Mouse (Mus musculus) heart, adult 2 months (tissue): ENCODE measurements at regions not wholly inside any gene's neighbourhood (a gene's known extent, or its start where the extent isn't known, plus 50 kb on each side); places are given as distances from the start of the nearest gene placed in this dataset.

Experiments
- DNase-seq, 2 experiments: peaks; one replicate each; pipeline ENCODE4 v3.0.0; 2021
- H3K27ac ChIP-seq: fragments of 200-600 bp; 2 replicates; pipeline ENCODE4 v1.8.1; 2022
- H3K27me3 ChIP-seq: fragments of 200-500 bp; 2 replicates; pipeline ENCODE4 v1.6.1; 2012; ENCODE audit warnings: mild to moderate bottlenecking, low read length, inconsistent platforms, mixed read lengths; ENCODE audit not compliant: control insufficient read depth, insufficient read depth
- H3K36me3 ChIP-seq: fragments of 200-500 bp; 2 replicates; pipeline ENCODE4 v1.6.1; 2012; ENCODE audit warnings: low read length, inconsistent platforms; ENCODE audit not compliant: control insufficient read depth, insufficient read depth
- H3K4me1 ChIP-seq: fragments of 200-500 bp; 2 replicates; pipeline ENCODE4 v1.6.1; 2011; ENCODE audit warnings: low read length; ENCODE audit not compliant: control insufficient read depth, insufficient read depth
- H3K4me3 ChIP-seq: fragments of 200-600 bp; 2 replicates; pipeline ENCODE4 v1.8.1; 2022
- H3K79me2 ChIP-seq: fragments of 200-500 bp; replicated peaks from 2 replicates; pipeline ENCODE4 v1.6.1; 2012; ENCODE audit warnings: mild to moderate bottlenecking, inconsistent platforms, low read length, moderate library complexity, mixed read lengths; ENCODE audit not compliant: control insufficient read depth, insufficient read depth
- H3K9ac ChIP-seq: fragments of 200-500 bp; 2 replicates; pipeline ENCODE4 v1.6.1; 2012; ENCODE audit warnings: low read depth, mild to moderate bottlenecking, control low read depth, inconsistent platforms, low read length, mixed read lengths
- CTCF ChIP-seq: fragments of 200-600 bp; IDR thresholded peaks from 2 replicates; pipeline ENCODE4 v1.8.1; 2022; ENCODE audit warnings: antibody characterized with exemption, mild to moderate bottlenecking, moderate library complexity
- EP300 ChIP-seq: fragments of 200-500 bp; IDR thresholded peaks from 2 replicates; pipeline ENCODE4 v1.6.1; 2011; ENCODE audit warnings: low read depth, low read length, control low read depth; ENCODE audit not compliant: insufficient read depth
- POLR2A ChIP-seq: fragments of 200-500 bp; IDR thresholded peaks from 2 replicates; pipeline ENCODE4 v1.6.1; 2011; ENCODE audit warnings: mild to moderate bottlenecking, low read depth, low read length, control low read depth; ENCODE audit not compliant: insufficient read depth
- whole genome bisulfite sequencing: fragments of 180-500 bp; shearing (Covaris S2); methylation state at CpG from one replicate; pipeline ENCODE4 v1.1.7; 2018; 5-methylcytosine and 5-hydroxymethylcytosine counted together
- intact Hi-C: fragments of 180-260 bp; cut with DNase I; formaldehyde crosslinking; loops from one replicate; pipeline ENCODE4 v1.15.1; 2025

DNA sequence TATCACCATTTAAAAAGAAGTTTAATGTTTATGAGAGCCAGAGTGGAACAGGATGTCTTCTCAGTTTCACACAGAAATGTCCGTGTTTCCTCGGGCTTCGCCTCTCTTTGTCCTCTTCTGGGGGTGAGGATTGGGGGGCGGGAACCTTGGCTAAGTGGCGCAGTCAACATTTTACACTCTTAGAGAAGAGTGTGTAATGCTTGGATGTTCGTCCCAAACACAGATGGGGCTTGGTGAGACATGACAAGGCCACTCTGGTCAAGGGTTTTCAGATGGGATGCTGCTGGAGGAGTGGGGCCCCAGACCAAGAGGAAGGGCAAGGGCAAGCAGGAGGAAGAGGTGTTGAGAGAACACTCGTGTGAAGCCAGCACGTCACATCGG is 172.6 kb upstream of the Clint1 start:
- H3K27ac ChIP-seq: no peak overlapping the region
- TF ChIP-seq CTCF: no peak
- no peak for TF ChIP-seq EP300
- TF ChIP-seq POLR2A: no peak
- H3K79me2 ChIP-seq: no peaks in the 10 kb centered on the region

DNA sequence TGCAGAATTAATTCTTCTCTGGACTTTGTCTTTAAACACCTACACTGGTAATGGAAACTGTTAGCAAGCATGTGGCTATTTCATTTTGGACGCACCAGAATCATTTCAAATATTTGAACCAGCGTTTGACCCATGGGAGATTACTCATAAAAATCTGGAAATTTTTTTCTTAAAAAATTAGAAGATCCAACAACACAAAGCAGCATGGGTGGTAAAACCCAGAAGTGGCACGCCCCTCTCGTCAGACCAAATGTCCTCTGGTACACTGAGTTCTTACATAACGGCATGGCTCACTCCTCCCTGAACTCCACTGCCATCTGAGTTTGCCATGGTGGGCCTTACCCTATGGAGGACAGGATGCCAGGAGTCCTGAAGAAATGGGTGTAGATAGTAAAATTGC is 166.3 kb upstream of the Clint1 start:
- Histone ChIP-seq H3K27ac (no peak overlapping the region), H3K9ac (no peak overlapping the region), H3K36me3 (no peaks in the 10 kb centered on the region), H3K27me3 (no peaks in the 10 kb centered on the region), H3K79me2 (no peaks in the 10 kb centered on the region), H3K4me3 (no peak overlapping the region), H3K4me1 (peaks cover 5% of the 10 kb centered on the region)
- intact Hi-C loops: no loop called here
- WGBS: 86% methylated on average over 5 of the region's 5 CpGs
- no peak for TF ChIP-seq CTCF
- peak in 1 of 2 experiments; percentile 21 for DNase-seq

More for the DNA sequence above, 172.6 kb upstream of the Clint1 start:
- no peak for DNase-seq
- 49% methylated on average over 9 of the region's 9 CpGs for WGBS
- no peak overlapping the region for H3K4me3 ChIP-seq
- intact Hi-C loops: loop anchor here (2.0 to 5.0 kb wide), 2 partner anchors 203 to 1092 kb away; no protein-coding TSS in a partner anchor
- H3K9ac ChIP-seq: no peak overlapping the region
- no peaks in the 10 kb centered on the region for H3K36me3 ChIP-seq
- peaks cover 4% of the 10 kb centered on the region for H3K4me1 ChIP-seq
- H3K27me3 ChIP-seq: no peaks in the 10 kb centered on the region

DNA sequence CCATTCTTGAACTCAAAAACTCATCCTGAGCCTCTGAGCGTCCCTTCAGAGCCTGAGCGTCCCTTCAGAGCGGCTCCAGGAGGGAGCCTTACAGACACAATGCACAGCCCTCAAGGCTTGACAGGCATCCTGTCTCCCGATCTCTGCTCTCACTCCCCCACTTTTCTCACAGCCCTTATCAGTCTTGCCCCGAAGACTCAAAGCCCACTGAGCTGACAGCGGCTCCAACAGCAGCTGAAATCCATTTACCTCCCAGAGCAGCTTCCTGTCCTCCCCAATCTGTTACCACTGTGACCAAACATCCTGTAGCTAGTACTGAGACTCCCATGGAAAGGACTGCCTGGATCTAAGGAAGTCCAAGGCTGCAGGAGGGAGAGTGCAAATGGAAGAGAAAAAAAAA is 158.6 kb upstream of the Clint1 start:
- Histone ChIP-seq H3K79me2 (no peaks in the 10 kb centered on the region), H3K27ac (no peak overlapping the region), H3K27me3 (no peaks in the 10 kb centered on the region), H3K4me1 (0 out of 2 replicates have a peak, but pooled peaks cover 2% of the 10 kb centered on the region), H3K36me3 (no peaks in the 10 kb centered on the region), H3K9ac (no peak overlapping the region), H3K4me3 (no peak overlapping the region)
- TF ChIP-seq POLR2A: no peak
- intact Hi-C loops: no loop called here
- 21% methylated on average over 6 of the region's 6 CpGs for WGBS
- DNase-seq: no peak

DNA sequence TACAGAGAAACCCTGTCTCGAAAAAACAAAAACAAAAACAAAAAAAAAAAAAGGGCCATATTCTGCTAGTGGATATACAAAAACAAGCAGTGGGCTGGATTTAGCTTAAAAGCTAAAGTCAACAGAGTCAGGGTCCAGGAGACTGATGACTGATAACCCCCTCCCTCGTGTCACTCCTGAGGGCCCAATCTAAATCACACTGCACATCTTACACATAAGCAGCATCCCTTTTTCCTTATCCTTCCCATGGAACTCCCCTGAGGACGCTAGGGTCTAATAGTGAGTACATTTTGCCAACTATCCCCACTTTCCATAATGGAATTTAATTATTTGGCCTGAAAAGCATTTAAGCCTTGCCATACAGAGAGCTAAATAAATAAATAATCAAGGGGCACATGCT is 150.3 kb upstream of the Clint1 start:
- intact Hi-C loops: no loop called here
- no peak overlapping the region for H3K4me3 ChIP-seq
- no peak overlapping the region for H3K27ac ChIP-seq
- H3K9ac ChIP-seq: no peak overlapping the region
- no peaks in the 10 kb centered on the region for H3K27me3 ChIP-seq
- H3K79me2 ChIP-seq: no peaks in the 10 kb centered on the region
- no peak for DNase-seq
- no peaks in the 10 kb centered on the region for H3K36me3 ChIP-seq
- no peak for TF ChIP-seq POLR2A
- TF ChIP-seq EP300: no peak
- TF ChIP-seq CTCF: no peak
- WGBS: 76% methylated on average over 3 of the region's 3 CpGs
- no peaks in the 10 kb centered on the region for H3K4me1 ChIP-seq

DNA sequence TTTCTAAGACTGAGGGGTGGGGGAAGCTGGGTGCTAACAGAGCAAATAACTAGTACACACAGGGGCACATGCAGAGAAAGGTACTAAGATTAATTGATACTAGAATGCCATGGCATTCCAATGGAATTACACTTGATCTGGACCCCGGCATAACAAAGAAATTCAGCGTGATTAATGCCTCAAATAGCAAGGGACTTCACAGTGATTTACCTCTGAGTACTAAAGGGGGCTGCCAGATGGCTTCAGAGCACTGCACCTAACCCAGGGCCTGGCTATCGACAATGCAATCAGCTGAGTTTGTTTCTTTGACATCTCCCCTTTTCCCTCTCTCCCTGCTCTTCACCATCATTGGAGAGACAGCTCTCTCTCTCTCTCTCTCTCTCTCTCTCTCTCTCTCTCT is 148.9 kb upstream of the Clint1 start:
- no peak for TF ChIP-seq EP300
- no peak for TF ChIP-seq POLR2A
- no peak for TF ChIP-seq CTCF
- Histone ChIP-seq H3K79me2 (no peaks in the 10 kb centered on the region), H3K4me3 (no peak overlapping the region), H3K27ac (no peak overlapping the region), H3K36me3 (no peaks in the 10 kb centered on the region), H3K27me3 (no peaks in the 10 kb centered on the region), H3K4me1 (no peaks in the 10 kb centered on the region), H3K9ac (no peak overlapping the region)
- intact Hi-C loops: no loop called here
- DNase-seq: no peak
- 73% methylated on average over 3 of the region's 3 CpGs for WGBS

DNA sequence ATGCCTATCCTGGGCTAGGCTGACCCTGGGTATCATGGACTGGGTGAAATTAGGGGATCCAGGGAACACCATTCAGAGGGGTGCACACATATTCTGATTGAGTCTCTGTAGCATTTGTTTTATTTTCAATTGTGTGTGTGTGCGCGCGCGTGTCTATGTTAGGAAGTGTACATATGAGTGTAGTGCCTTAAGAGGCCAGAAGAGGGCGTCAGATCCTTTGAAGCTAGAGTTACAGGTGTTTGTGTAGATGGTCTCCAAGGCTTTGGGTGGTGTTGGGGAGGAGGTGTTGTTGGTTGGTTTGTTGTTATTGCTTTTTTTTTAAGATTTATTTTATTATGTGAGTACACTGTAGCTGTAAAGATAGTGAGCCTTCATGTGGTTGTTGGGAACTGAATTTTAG is 147.4 kb upstream of the Clint1 start:
- DNase-seq: no peak
- H3K36me3 ChIP-seq: no peaks in the 10 kb centered on the region
- no peak for TF ChIP-seq CTCF
- TF ChIP-seq EP300: no peak
- no peak for TF ChIP-seq POLR2A
- H3K4me1 ChIP-seq: no peaks in the 10 kb centered on the region
- 68% methylated on average over 5 of the region's 5 CpGs for WGBS
- H3K79me2 ChIP-seq: no peaks in the 10 kb centered on the region
- no peak overlapping the region for H3K4me3 ChIP-seq
- no peak overlapping the region for H3K27ac ChIP-seq
- no peaks in the 10 kb centered on the region for H3K27me3 ChIP-seq
- no peak overlapping the region for H3K9ac ChIP-seq
- intact Hi-C loops: no loop called here

DNA sequence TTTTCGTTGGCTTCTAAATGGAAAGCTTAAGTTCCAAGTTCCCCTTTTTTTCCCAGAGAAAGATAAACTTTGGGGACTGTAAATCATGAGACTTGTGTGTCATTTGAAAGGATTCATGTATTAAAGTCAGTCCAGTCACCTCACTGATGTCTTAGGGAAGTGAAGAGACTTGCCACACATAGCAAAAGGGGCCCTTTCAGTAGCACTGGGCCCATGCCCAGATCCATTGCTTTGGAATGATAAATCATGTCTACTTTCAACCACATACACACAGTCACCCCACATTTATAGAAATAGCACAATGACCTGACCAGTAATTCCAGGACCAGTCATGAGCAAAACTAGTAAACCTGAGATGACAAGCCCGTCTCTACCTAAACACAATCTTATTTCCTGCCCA is 133.2 kb upstream of the Clint1 start:
- 44% methylated on average over 2 of the region's 2 CpGs for WGBS
- no peaks in the 10 kb centered on the region for H3K27me3 ChIP-seq
- H3K4me3 ChIP-seq: no peak overlapping the region
- no peak for DNase-seq
- H3K36me3 ChIP-seq: no peaks in the 10 kb centered on the region
- H3K4me1 ChIP-seq: no peaks in the 10 kb centered on the region
- no peak overlapping the region for H3K27ac ChIP-seq
- H3K79me2 ChIP-seq: no peaks in the 10 kb centered on the region
- no peak for TF ChIP-seq CTCF
- intact Hi-C loops: no loop called here
- H3K9ac ChIP-seq: no peak overlapping the region
